ENCODE assay signal across 9 mouse cellular contexts in genomic region chr11:101763723-101764122, GRCm38 (mm10). TPM values are rescaled to one million over a fixed set of nuclear protein-coding genes. Genes with fewer than 3 reads are reported as not detected.
DNase-seq lines count a peak whose midpoint lies in the region; ATAC-seq and TF ChIP-seq lines count a peak whose summit lies in the region.
"Had no signal": no experiment of that assay in that cellular context is flagged by ENCODE, and none has a peak within 500 bp of the region (broad histone marks: within the 10 kb centered on the region; RNA-seq: fewer than 3 reads in every experiment).

No protein-coding gene starts in this region.

- H3K27me3 ChIP-seq in heart, adult 2 months (ENCODE audit: control insufficient read depth, insufficient read depth, low read length) = no peaks in the 10 kb centered on the region
- no peaks in the 10 kb centered on the region for H3K27me3 ChIP-seq in testis, adult 2 months (ENCODE audit: control insufficient read depth, insufficient read depth, low read length)
- no peaks in the 10 kb centered on the region for H3K27me3 ChIP-seq in lung, embryonic 16.5 days (ENCODE audit: control insufficient read depth, insufficient read depth, low read depth, low read length)

- H3K4me2 ChIP-seq in lung, embryonic 16.5 days (ENCODE audit: low read depth, low read length) = no peak overlapping the region

- H3K9ac ChIP-seq in heart, adult 2 months (ENCODE audit: low read depth, low read length) = no peak overlapping the region
- H3K9ac ChIP-seq in lung, embryonic 16.5 days (ENCODE audit: low read length) = no peak overlapping the region

- H3K4me1 ChIP-seq in heart, adult 2 months (ENCODE audit: control insufficient read depth, insufficient read depth, low read length) = no peaks in the 10 kb centered on the region
- no peaks in the 10 kb centered on the region for H3K4me1 ChIP-seq in testis, adult 2 months (ENCODE audit: control insufficient read depth, insufficient read depth, low read length)
- no peaks in the 10 kb centered on the region; the same call in 1 of the 2 replicates for H3K4me1 ChIP-seq in lung, embryonic 16.5 days (replicated peaks; ENCODE audit: control insufficient read depth, insufficient read depth, low read length)

- H3K36me3 ChIP-seq in heart, adult 2 months (ENCODE audit: control insufficient read depth, insufficient read depth, low read length) = no peaks in the 10 kb centered on the region; the same call in 1 of the 2 replicates
- peaks cover 13% of the 10 kb centered on the region for H3K36me3 ChIP-seq in testis, adult 2 months (ENCODE audit: control insufficient read depth, insufficient read depth, low read length)
- H3K36me3 ChIP-seq in lung, embryonic 16.5 days (ENCODE audit: control insufficient read depth, insufficient read depth, low read length) = peaks cover 55% of the 10 kb centered on the region

- intact Hi-C loops in heart, adult 2 months (cut with DNase I) = loop anchor here (1.0 to 2.0 kb wide), 2 partner anchors 51 to 147 kb away; no protein-coding TSS in a partner anchor
- intact Hi-C loops in heart, postnatal 25 days (cut with DNase I) = loop anchor here (1.0 to 2.0 kb wide), 2 partner anchors 51 to 147 kb away; no protein-coding TSS in a partner anchor

- no peaks in the 10 kb centered on the region for H3K79me2 ChIP-seq in heart, adult 2 months (replicated peaks; ENCODE audit: control insufficient read depth, insufficient read depth, low read length)

- DNase-seq in heart, adult 2 months = no peak
- DNase-seq in heart, postnatal 25 days (ENCODE audit: low spot score) = no peak
- no peak for DNase-seq in testis, postnatal 14 days (ENCODE audit: low spot score)
- DNase-seq in urinary bladder, postnatal 36 days (ENCODE audit: low spot score in 2 of 2) = no peak

- no peak overlapping the region for H3K27ac ChIP-seq in heart, adult 2 months
- H3K27ac ChIP-seq in testis, adult 2 months (ENCODE audit: control insufficient read depth, insufficient read depth, low read depth, low read length) = no peak overlapping the region
- no peak overlapping the region for H3K27ac ChIP-seq in lung, embryonic 16.5 days (ENCODE audit: low read length)

- no peaks in the 10 kb centered on the region for H3K9me3 ChIP-seq in lung, embryonic 16.5 days (ENCODE audit: control insufficient read depth, low read length)

- 42% methylated on average over 7 of the region's 7 CpGs for WGBS in heart, adult 2 months
- 46% methylated on average over 7 of the region's 7 CpGs for WGBS in lung, embryonic 16.5 days

- peak; percentile 73 for ATAC-seq in common myeloid progenitor, adult 5-6 weeks (replicated peaks; ENCODE audit: low read depth, poor library complexity, severe bottlenecking)
- ATAC-seq in lung, embryonic 16.5 days (ENCODE audit: low read depth) = 0 out of 2 replicates have a peak, but pooled peaks have one; percentile 26
- ATAC-seq in erythroid progenitor cell, adult 5-6 weeks (replicated peaks; ENCODE audit: low FRiP score, poor library complexity, severe bottlenecking) = no peak

- TF ChIP-seq POLR2A in heart, adult 2 months (IDR thresholded peaks at IDR 0.05; ENCODE audit: insufficient read depth, low read depth, low read length) = no peak
- TF ChIP-seq POLR2A in testis, adult 2 months (IDR thresholded peaks at IDR 0.05; ENCODE audit: control insufficient read depth, low read depth, low read length) = no peak

- H3K4me3 ChIP-seq in heart, adult 2 months = no peak overlapping the region
- no peak overlapping the region for H3K4me3 ChIP-seq in testis, adult 2 months (ENCODE audit: control insufficient read depth, low read depth, low read length)
- no peak overlapping the region for H3K4me3 ChIP-seq in lung, embryonic 16.5 days (ENCODE audit: low read length)
- H3K4me3 ChIP-seq: erythroblast, embryonic 14.5 days had no signal

- no peak for TF ChIP-seq EP300 in heart, adult 2 months (IDR thresholded peaks at IDR 0.05; ENCODE audit: insufficient read depth, low read depth, low read length)

- peak; percentile 88 for TF ChIP-seq CTCF in heart, adult 2 months (IDR thresholded peaks at IDR 0.05)
- TF ChIP-seq CTCF in testis, adult 2 months (IDR thresholded peaks at IDR 0.05; ENCODE audit: control insufficient read depth, insufficient read depth, insufficient replicate concordance, low read depth, low read length) = peak; percentile 31; the same call in 1 of the 2 replicates

RNA-seq across cellular contexts. Expression of gene Etv4, which starts 21.4 kb away (rescaled TPM):
- not detected for total RNA-seq in heart, adult 2 months (2021)
- 0.59 and 0.61 TPM in 2 replicates for polyA plus RNA-seq in heart, adult 2 months (2012; rRNA removed)
- total RNA-seq in heart, postnatal 25 days (2021) = under 1 TPM; 0.26 to 0.53 TPM
- polyA plus RNA-seq in testis, adult 2 months (2012; rRNA removed) = 0.53 and 1.1 TPM in 2 replicates
- not detected in 2 replicates for total RNA-seq in common myeloid progenitor, adult 5-6 weeks (2017)
- 10.3 and 13.4 TPM in 2 replicates for polyA plus RNA-seq in lung, embryonic 16.5 days (2015; fragmentation: Nextera tagmentation; extraction: Ambion mirVana)
- not detected in 2 replicates for total RNA-seq in erythroid progenitor cell, adult 5-6 weeks (2015; ENCODE audit: low replicate concordance)
- not detected in 2 replicates for total RNA-seq in erythroid progenitor cell, adult 5-6 weeks (2017; ENCODE audit: low replicate concordance)
- polyA plus RNA-seq: erythroblast, embryonic 14.5 days had no signal

RNA-seq across cellular contexts. Expression of gene Dhx8, which starts 31.0 kb away (rescaled TPM):
- 10 to 100 TPM; 16.0 to 17.1 TPM for total RNA-seq in heart, adult 2 months (2021)
- polyA plus RNA-seq in heart, adult 2 months (2012; rRNA removed) = 7.2 and 10.7 TPM in 2 replicates
- 10 to 100 TPM; 14.2 to 16.4 TPM for total RNA-seq in heart, postnatal 25 days (2021)
- polyA plus RNA-seq in testis, adult 2 months (2012; rRNA removed) = 21.0 and 21.3 TPM in 2 replicates
- 24.9 and 46.5 TPM in 2 replicates for total RNA-seq in common myeloid progenitor, adult 5-6 weeks (2017)
- polyA plus RNA-seq in lung, embryonic 16.5 days (2015; fragmentation: Nextera tagmentation; extraction: Ambion mirVana) = 26.2 and 32.1 TPM in 2 replicates
- total RNA-seq in erythroid progenitor cell, adult 5-6 weeks (2015; ENCODE audit: low replicate concordance) = 14.7 and 19.8 TPM in 2 replicates
- total RNA-seq in erythroid progenitor cell, adult 5-6 weeks (2017; ENCODE audit: low replicate concordance) = 24.0 and 39.3 TPM in 2 replicates
